ENCODE assay signal across 10 mouse cellular contexts in the genomic region with DNA sequence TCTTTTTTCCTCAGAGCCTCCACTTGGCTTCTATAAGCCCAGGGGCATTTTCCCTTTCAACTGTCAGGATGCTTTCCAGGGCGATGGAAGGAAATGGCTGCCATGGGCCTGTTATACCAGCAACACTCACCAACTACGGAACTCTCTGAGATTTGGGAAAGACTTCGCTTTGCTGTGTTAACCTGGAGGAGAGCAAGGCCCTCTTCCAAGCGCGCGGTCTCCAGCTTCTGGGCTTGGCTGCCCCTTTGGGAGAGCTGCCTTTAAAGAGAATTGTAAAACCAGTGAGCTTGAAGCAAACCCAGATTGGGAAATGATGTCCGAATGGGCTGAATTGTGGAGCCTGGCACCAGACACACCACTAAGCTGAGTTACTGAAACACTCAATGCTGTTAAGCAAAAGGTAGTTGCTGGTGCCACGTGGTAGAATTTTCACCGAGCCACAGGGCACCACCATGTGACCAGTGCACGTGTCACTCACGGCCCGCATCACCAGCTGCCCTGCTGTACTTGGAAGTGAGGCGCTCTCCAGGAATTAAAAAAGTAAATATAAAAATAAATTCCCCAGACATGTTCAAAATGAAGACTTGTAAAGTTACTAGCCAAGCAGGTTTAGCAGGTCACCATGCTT.
DNase-seq lines count a peak whose midpoint lies in the region; ATAC-seq lines count a peak whose summit lies in the region.
"Had no signal": no experiment of that assay in that cellular context is flagged by ENCODE, and none has a peak within 500 bp of the region (broad histone marks: within the 10 kb centered on the region; RNA-seq: fewer than 3 reads in every experiment).

No protein-coding gene starts in this region.

- no peak for DNase-seq in hindbrain, embryonic 14.5 days (ENCODE audit: low spot score)
- peak; percentile 16 for DNase-seq in CD4-positive, CD25-positive, alpha-beta regulatory T cell, adult 2 months (ENCODE audit: low read depth, low spot score)
- peak; percentile 14 for DNase-seq in embryonic facial prominence, embryonic 10.5 days (ENCODE audit: low spot score)
- DNase-seq in layer of hippocampus, postnatal 25 days (ENCODE audit: extremely low spot score in 1 of 2, low spot score in 1 of 2): no peak
- no peak for DNase-seq in retina, postnatal 1 day
- DNase-seq in cerebellum, adult 11 months: no peak

- no peak overlapping the region for H3K9ac ChIP-seq in hindbrain, embryonic 12.5 days
- no peak overlapping the region for H3K9ac ChIP-seq in hindbrain, embryonic 14.5 days
- H3K9ac ChIP-seq in limb, embryonic 13.5 days: no peak overlapping the region
- H3K9ac ChIP-seq: liver, embryonic 15.5 days had no signal

- no peak overlapping the region for H3K4me2 ChIP-seq in hindbrain, embryonic 12.5 days (replicated peaks)
- no peak overlapping the region for H3K4me2 ChIP-seq in hindbrain, embryonic 14.5 days (replicated peaks)
- H3K4me2 ChIP-seq in limb, embryonic 13.5 days (replicated peaks): peak overlapping the region; percentile 34
- H3K4me2 ChIP-seq: liver, embryonic 15.5 days had no signal

- H3K4me3 ChIP-seq in hindbrain, embryonic 12.5 days: no peak overlapping the region
- no peak overlapping the region for H3K4me3 ChIP-seq in hindbrain, embryonic 14.5 days (replicated peaks; ENCODE audit: low read length)
- H3K4me3 ChIP-seq in embryonic facial prominence, embryonic 10.5 days: no peak overlapping the region
- no peak overlapping the region for H3K4me3 ChIP-seq in limb, embryonic 13.5 days
- H3K4me3 ChIP-seq: heart, adult 2 months; liver, embryonic 15.5 days had no signal

- WGBS in hindbrain, embryonic 12.5 days: 66% methylated on average over 13 of the region's 13 CpGs
- 64% methylated on average over 13 of the region's 13 CpGs for WGBS in hindbrain, embryonic 14.5 days
- WGBS in embryonic facial prominence, embryonic 10.5 days: 68% methylated on average over 13 of the region's 13 CpGs
- WGBS in limb, embryonic 13.5 days: 49% methylated on average over 13 of the region's 13 CpGs

- 0 out of 2 replicates have a peak overlapping the region, but pooled peaks have one; percentile 7 for H3K27ac ChIP-seq in hindbrain, embryonic 12.5 days
- H3K27ac ChIP-seq in hindbrain, embryonic 14.5 days: no peak overlapping the region
- no peak overlapping the region for H3K27ac ChIP-seq in embryonic facial prominence, embryonic 10.5 days (replicated peaks)
- H3K27ac ChIP-seq in limb, embryonic 13.5 days: no peak overlapping the region
- H3K27ac ChIP-seq: heart, adult 2 months; liver, embryonic 15.5 days had no signal

- H3K36me3 ChIP-seq in hindbrain, embryonic 12.5 days: no peaks in the 10 kb centered on the region
- H3K36me3 ChIP-seq in hindbrain, embryonic 14.5 days (replicated peaks; ENCODE audit: control insufficient read depth, insufficient read depth): no peaks in the 10 kb centered on the region
- H3K36me3 ChIP-seq in embryonic facial prominence, embryonic 10.5 days (replicated peaks): no peaks in the 10 kb centered on the region
- H3K36me3 ChIP-seq in limb, embryonic 13.5 days: no peaks in the 10 kb centered on the region
- H3K36me3 ChIP-seq: liver, embryonic 15.5 days had no signal

- peak; percentile 71 for ATAC-seq in hindbrain, embryonic 12.5 days (ENCODE audit: low FRiP score)
- ATAC-seq in hindbrain, embryonic 14.5 days (ENCODE audit: low FRiP score): no peak; the same call in 1 of the 2 replicates
- ATAC-seq in limb, embryonic 13.5 days (ENCODE audit: low FRiP score, low read depth): peak; percentile 68; the same call in 1 of the 2 replicates

- no peaks in the 10 kb centered on the region for H3K9me3 ChIP-seq in hindbrain, embryonic 12.5 days (replicated peaks)
- no peaks in the 10 kb centered on the region for H3K9me3 ChIP-seq in hindbrain, embryonic 14.5 days (ENCODE audit: control insufficient read depth, low read length)
- no peaks in the 10 kb centered on the region for H3K9me3 ChIP-seq in embryonic facial prominence, embryonic 10.5 days
- H3K9me3 ChIP-seq in limb, embryonic 13.5 days: no peaks in the 10 kb centered on the region
- H3K9me3 ChIP-seq: liver, embryonic 15.5 days had no signal

- peaks cover 8% of the 10 kb centered on the region for H3K4me1 ChIP-seq in hindbrain, embryonic 12.5 days
- peaks cover 5% of the 10 kb centered on the region; the same call in 1 of the 2 replicates for H3K4me1 ChIP-seq in hindbrain, embryonic 14.5 days (replicated peaks; ENCODE audit: control insufficient read depth, insufficient read depth, low read length)
- H3K4me1 ChIP-seq in embryonic facial prominence, embryonic 10.5 days: peaks cover 22% of the 10 kb centered on the region
- peaks cover 24% of the 10 kb centered on the region for H3K4me1 ChIP-seq in limb, embryonic 13.5 days
- H3K4me1 ChIP-seq: liver, embryonic 15.5 days had no signal

- H3K27me3 ChIP-seq in hindbrain, embryonic 12.5 days: no peaks in the 10 kb centered on the region
- H3K27me3 ChIP-seq in hindbrain, embryonic 14.5 days (ENCODE audit: control insufficient read depth, insufficient read depth, low read length): no peaks in the 10 kb centered on the region
- H3K27me3 ChIP-seq in embryonic facial prominence, embryonic 10.5 days (replicated peaks; ENCODE audit: low read depth, poor library complexity, severe bottlenecking): no peaks in the 10 kb centered on the region
- no peaks in the 10 kb centered on the region; the same call in 1 of the 2 replicates for H3K27me3 ChIP-seq in limb, embryonic 13.5 days
- H3K27me3 ChIP-seq: liver, embryonic 15.5 days had no signal

Comparison
In these comparisons a context has a peak if more than half of its experiments do, and no peak if none do; other contexts are left out.
1. DNase-seq: peak in CD4-positive, CD25-positive, alpha-beta regulatory T cell, adult 2 months (single experiment) and embryonic facial prominence, embryonic 10.5 days (single experiment); none in hindbrain, embryonic 14.5 days (single experiment), layer of hippocampus, postnatal 25 days (0 of 2), retina, postnatal 1 day (single experiment) and cerebellum, adult 11 months (single experiment).